In genomic region chr1:64690213-64691013, GRCm38 (mm10) we compare ENCODE assay signal across 8 mouse cellular contexts. TPM values are rescaled to one million over a fixed set of nuclear protein-coding genes. Genes with fewer than 3 reads are reported as not detected.
A peak's percentile ranks its signal among the peaks of the same experiment; 100 is the strongest.
DNase-seq lines count a peak whose midpoint lies in the region; ATAC-seq lines count a peak whose summit lies in the region.

Ccnyl1 (plus strand) TSS chr1:64690455.

- DNase-seq in B cell, adult 2 months, result peak; percentile 97 to 99
- DNase-seq in brain, adult 2 months (ENCODE audit: low read depth, low spot score), result peak; percentile 100
- peak; percentile 99 for DNase-seq in heart, embryonic 10.5 days (ENCODE audit: low spot score)
- DNase-seq in liver, result peak; percentile 99
- DNase-seq in spleen, postnatal 4 days (ENCODE audit: low spot score in 2 of 2), result peak; percentile 99

- H3K27ac ChIP-seq in heart, embryonic 10.5 days, result peak within 1 kb of the TSS; percentile 90
- peak within 1 kb of the TSS; percentile 73 for H3K27ac ChIP-seq in kidney, embryonic 15.5 days

- 1% methylated on average over 69 of the region's 71 CpGs for WGBS in heart, embryonic 10.5 days
- under 1% methylated on average over 68 of the region's 71 CpGs for WGBS in kidney, embryonic 15.5 days

- H3K4me1 ChIP-seq in heart, embryonic 10.5 days, result peaks cover 18% of the 10 kb centered on the region
- H3K4me1 ChIP-seq in kidney, embryonic 15.5 days, result peaks cover 25% of the 10 kb centered on the region

- peak; percentile 98 for ATAC-seq in erythroblast, adult 5-6 weeks (replicated peaks; ENCODE audit: low FRiP score, poor library complexity, severe bottlenecking)
- peak; percentile 99 for ATAC-seq in kidney, embryonic 15.5 days (replicated peaks; ENCODE audit: low FRiP score)
- peak; percentile 99 for ATAC-seq in monocyte, adult 5-6 weeks (replicated peaks; ENCODE audit: insufficient number of reproducible peaks, low FRiP score, low TSS enrichment, poor library complexity, severe bottlenecking)

- no peaks in the 10 kb centered on the region for H3K9me3 ChIP-seq in heart, embryonic 10.5 days
- H3K9me3 ChIP-seq in kidney, embryonic 15.5 days (replicated peaks), result no peaks in the 10 kb centered on the region

- H3K9ac ChIP-seq in kidney, embryonic 15.5 days, result peak within 1 kb of the TSS; percentile 77

- H3K4me3 ChIP-seq in heart, embryonic 10.5 days, result peak within 1 kb of the TSS; percentile 83
- peak within 1 kb of the TSS; percentile 94 for H3K4me3 ChIP-seq in kidney, embryonic 15.5 days (replicated peaks)

- H3K27me3 ChIP-seq in heart, embryonic 10.5 days (ENCODE audit: insufficient read depth, poor library complexity, severe bottlenecking), result no peaks in the 10 kb centered on the region
- H3K27me3 ChIP-seq in kidney, embryonic 15.5 days, result no peaks in the 10 kb centered on the region

- H3K4me2 ChIP-seq in kidney, embryonic 15.5 days, result peak within 1 kb of the TSS; percentile 74

- no peaks in the 10 kb centered on the region for H3K36me3 ChIP-seq in heart, embryonic 10.5 days
- no peaks in the 10 kb centered on the region for H3K36me3 ChIP-seq in kidney, embryonic 15.5 days

RNA-seq across cellular contexts. Expression of gene Ccnyl1, which starts in this region (rescaled TPM):
- 2.5 and 2.9 TPM in 2 replicates for total RNA-seq in erythroblast, adult 5-6 weeks (2015; ENCODE audit: low replicate concordance)
- 1.4 and 6.6 TPM in 2 replicates for total RNA-seq in erythroblast, adult 5-6 weeks (2017; ENCODE audit: low replicate concordance)
- polyA plus RNA-seq in heart, embryonic 10.5 days (2016; fragmentation: Nextera tagmentation; extraction: Ambion mirVana), result 4.0 and 5.4 TPM in 2 replicates
- polyA plus RNA-seq in kidney, embryonic 15.5 days (2015; fragmentation: Nextera tagmentation; extraction: Ambion mirVana), result 5.0 and 5.5 TPM in 2 replicates
- total RNA-seq in monocyte, adult 5-6 weeks (2017), result 4.4 to 7.2 TPM (median 4.7 TPM) in 3 replicates

Comparison
In these comparisons a context has a peak if more than half of its experiments do, and no peak if none do; other contexts are left out.
1. Peak in every context shown above with its lines: DNase-seq, ATAC-seq, H3K4me3 ChIP-seq and H3K27ac ChIP-seq.